Mouse (Mus musculus): Measurements from ENCODE around the gene Ndufa4l2. TPM values are rescaled to one million over a fixed set of nuclear protein-coding genes. Genes with fewer than 3 reads are reported as not detected.
A peak's percentile ranks its signal among the peaks of the same experiment; 100 is the strongest.

The Ndufa4l2 gene
- polyA plus RNA-seq, 1 experiment from 2014 or later, result 2.6 TPM

- H3K27ac ChIP-seq, result no peak overlapping the region
- peaks cover 50% of the 10 kb centered on the region for H3K4me1 ChIP-seq
- H3K9me3 ChIP-seq, result no peaks in the 10 kb centered on the region
- no peak overlapping the region for H3K4me3 ChIP-seq
- H3K36me3 ChIP-seq (replicated peaks), result peaks cover 48% of the 10 kb centered on the region
- 25% methylated on average over 7 of the region's 7 CpGs for WGBS
- peaks cover 47% of the 10 kb centered on the region for H3K27me3 ChIP-seq (ENCODE audit: poor library complexity, severe bottlenecking)
- peak; percentile 81 for DNase-seq (ENCODE audit: extremely low spot score, low spot score)
These were observed 23.3 kb downstream of the Ndufa4l2 start for GRCm38 (mm10) chr10:127537854-127538583.

GRCm38 (mm10) chr10:127541510-127541909, 26.7 kb downstream of the Ndufa4l2 start:
- no peak overlapping the region for H3K27ac ChIP-seq
- H3K36me3 ChIP-seq (replicated peaks), result peaks cover 83% of the 10 kb centered on the region
- H3K9me3 ChIP-seq, result no peaks in the 10 kb centered on the region
- peaks cover 17% of the 10 kb centered on the region for H3K4me1 ChIP-seq
- 97% methylated on average over 8 of the region's 8 CpGs for WGBS
- peaks cover 12% of the 10 kb centered on the region for H3K27me3 ChIP-seq (ENCODE audit: poor library complexity, severe bottlenecking)
- DNase-seq (ENCODE audit: extremely low spot score, low spot score), result no peak
- H3K4me3 ChIP-seq, result no peak overlapping the region

DNA sequence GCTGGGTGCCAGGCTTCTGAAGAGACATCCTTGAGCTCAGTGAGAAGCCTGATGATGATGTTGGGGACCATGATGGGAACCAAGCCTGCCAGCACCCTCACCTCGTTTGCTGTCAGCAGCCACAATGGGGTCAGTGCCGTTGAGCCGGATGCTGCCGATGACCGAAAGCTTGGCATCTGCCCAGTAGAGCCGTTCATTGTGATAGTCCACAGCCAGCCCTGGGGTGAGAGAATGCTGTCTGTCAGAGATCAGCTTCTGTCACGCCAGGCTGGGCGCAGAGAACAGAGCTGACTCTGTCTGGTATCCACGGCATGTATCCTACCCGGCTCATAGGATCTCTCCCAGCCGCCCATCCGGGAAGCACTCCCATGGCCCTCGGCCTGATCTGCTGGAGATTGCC, 27.3 kb downstream of the Ndufa4l2 start:
- Histone ChIP-seq H3K36me3 (replicated peaks) (peaks cover 89% of the 10 kb centered on the region), H3K9me3 (no peaks in the 10 kb centered on the region), H3K4me3 (no peak overlapping the region), H3K4me1 (peaks cover 12% of the 10 kb centered on the region), H3K27me3 (ENCODE audit: poor library complexity, severe bottlenecking) (peaks cover 6% of the 10 kb centered on the region), H3K27ac (no peak overlapping the region)
- WGBS, result 90% methylated on average over 13 of the region's 13 CpGs
- DNase-seq (ENCODE audit: extremely low spot score, low spot score), result no peak

DNA sequence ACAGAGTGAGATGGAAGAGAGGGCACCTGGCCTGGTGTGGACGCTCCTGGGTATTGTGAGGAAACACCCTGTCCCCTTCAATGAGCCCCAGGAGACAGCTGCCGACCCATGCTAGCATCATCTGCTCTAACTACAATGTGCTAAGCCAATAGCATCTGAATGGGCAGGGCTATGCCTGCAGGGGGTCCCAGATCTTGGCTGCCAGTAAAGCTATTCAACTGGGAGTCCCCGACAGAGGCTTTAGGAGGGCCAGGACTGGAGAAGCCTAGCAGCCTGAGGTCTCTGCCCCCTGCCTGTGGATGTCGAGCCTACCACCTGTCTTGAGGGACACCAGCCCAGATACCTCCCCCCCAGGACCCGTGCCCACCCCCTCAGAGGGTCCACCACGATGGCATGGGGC, 28.0 kb downstream of the Ndufa4l2 start:
- 61% methylated on average over 6 of the region's 6 CpGs for WGBS
- H3K36me3 ChIP-seq (replicated peaks), result peaks cover 95% of the 10 kb centered on the region

GRCm38 (mm10) chr10:127543916-127544315, 29.1 kb downstream of the Ndufa4l2 start:
- peaks cover 100% of the 10 kb centered on the region for H3K36me3 ChIP-seq (replicated peaks)

More for the DNA sequence above, 28.0 kb downstream of the Ndufa4l2 start:
- DNase-seq (ENCODE audit: extremely low spot score, low spot score), result no peak
- Histone ChIP-seq H3K4me1 (peaks cover 10% of the 10 kb centered on the region; the same call in 1 of the 2 replicates), H3K4me3 (no peak overlapping the region), H3K27ac (no peak overlapping the region), H3K9me3 (no peaks in the 10 kb centered on the region), H3K27me3 (ENCODE audit: poor library complexity, severe bottlenecking) (peaks cover 1% of the 10 kb centered on the region)

GRCm38 (mm10) chr10:127544375-127544774, 29.6 kb downstream of the Ndufa4l2 start:
- no peaks in the 10 kb centered on the region for H3K27me3 ChIP-seq (ENCODE audit: poor library complexity, severe bottlenecking)
- 96% methylated on average over 20 of the region's 20 CpGs for WGBS
- no peak overlapping the region for H3K27ac ChIP-seq
- no peak for DNase-seq (ENCODE audit: extremely low spot score, low spot score)
- no peak overlapping the region for H3K4me3 ChIP-seq
- H3K4me1 ChIP-seq, result 0 out of 2 replicates have a peak, but pooled peaks cover 3% of the 10 kb centered on the region
- H3K9me3 ChIP-seq, result no peaks in the 10 kb centered on the region
- H3K36me3 ChIP-seq (replicated peaks), result peaks cover 100% of the 10 kb centered on the region

More at GRCm38 (mm10) chr10:127543916-127544315, 29.1 kb downstream of the Ndufa4l2 start:
- 90% methylated on average over 3 of the region's 3 CpGs for WGBS
- H3K4me3 ChIP-seq, result no peak overlapping the region
- H3K27ac ChIP-seq, result no peak overlapping the region
- H3K9me3 ChIP-seq, result no peaks in the 10 kb centered on the region
- H3K4me1 ChIP-seq, result 0 out of 2 replicates have a peak, but pooled peaks cover 3% of the 10 kb centered on the region
- H3K27me3 ChIP-seq (ENCODE audit: poor library complexity, severe bottlenecking), result no peaks in the 10 kb centered on the region
- DNase-seq (ENCODE audit: extremely low spot score, low spot score), result no peak

DNA sequence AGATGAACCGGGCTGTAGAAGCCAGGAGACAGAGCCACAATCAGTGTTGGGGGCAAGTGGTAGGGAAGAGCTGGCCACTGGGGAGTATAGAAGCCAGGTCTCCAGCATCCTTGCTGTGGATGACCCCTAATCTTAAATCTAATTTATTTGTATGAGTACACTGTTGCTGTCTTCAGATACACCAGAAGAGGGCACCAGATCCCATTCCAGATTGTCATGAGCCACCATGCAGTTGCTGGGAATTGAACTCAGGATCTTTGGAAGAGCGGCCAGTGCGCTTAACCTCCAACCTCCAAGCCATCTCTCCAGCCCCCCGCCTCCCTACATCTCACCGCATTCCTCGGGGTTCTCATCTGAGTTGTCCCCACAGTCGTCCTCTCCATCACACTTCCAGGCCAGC, 31.7 kb downstream of the Ndufa4l2 start:
- Histone ChIP-seq H3K27me3 (ENCODE audit: poor library complexity, severe bottlenecking) (no peaks in the 10 kb centered on the region), H3K4me3 (no peak overlapping the region), H3K4me1 (0 out of 2 replicates have a peak, but pooled peaks cover 3% of the 10 kb centered on the region), H3K27ac (no peak overlapping the region), H3K36me3 (replicated peaks) (peaks cover 100% of the 10 kb centered on the region), H3K9me3 (no peaks in the 10 kb centered on the region)
- DNase-seq (ENCODE audit: extremely low spot score, low spot score), result no peak
- 92% methylated on average over 7 of the region's 7 CpGs for WGBS

DNA sequence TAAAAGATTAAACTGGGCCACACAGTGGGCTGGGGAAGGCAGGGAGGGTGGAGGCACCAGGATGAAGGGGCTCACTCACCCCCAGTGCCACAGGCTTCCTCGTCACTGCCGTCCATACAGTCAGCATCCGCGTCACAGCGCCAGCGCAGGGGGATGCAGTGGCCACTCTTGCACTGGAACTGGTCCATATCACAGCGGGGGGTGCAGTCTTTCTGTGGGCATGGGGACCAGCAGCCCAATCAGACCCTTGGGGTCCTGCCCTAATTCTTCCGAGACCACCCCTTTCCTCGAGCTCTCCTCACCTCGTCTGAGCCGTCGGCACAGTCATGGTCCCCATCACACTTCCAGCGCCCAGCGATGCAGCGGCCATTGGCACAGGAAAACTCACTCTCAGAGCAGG, 33.5 kb downstream of the Ndufa4l2 start:
- no peaks in the 10 kb centered on the region for H3K9me3 ChIP-seq
- 94% methylated on average over 15 of the region's 15 CpGs for WGBS
- no peak overlapping the region for H3K4me3 ChIP-seq
- no peak for DNase-seq (ENCODE audit: extremely low spot score, low spot score)
- no peaks in the 10 kb centered on the region for H3K27me3 ChIP-seq (ENCODE audit: poor library complexity, severe bottlenecking)
- peaks cover 100% of the 10 kb centered on the region for H3K36me3 ChIP-seq (replicated peaks)
- no peaks in the 10 kb centered on the region for H3K4me1 ChIP-seq
- H3K27ac ChIP-seq, result no peak overlapping the region

GRCm38 (mm10) chr10:127549892-127550291, 35.1 kb downstream of the Ndufa4l2 start:
- WGBS, result 93% methylated on average over 17 of the region's 17 CpGs
- Histone ChIP-seq H3K4me3 (no peak overlapping the region), H3K4me1 (no peaks in the 10 kb centered on the region), H3K9me3 (no peaks in the 10 kb centered on the region), H3K36me3 (replicated peaks) (peaks cover 100% of the 10 kb centered on the region), H3K27ac (no peak overlapping the region), H3K27me3 (ENCODE audit: poor library complexity, severe bottlenecking) (no peaks in the 10 kb centered on the region)
- no peak for DNase-seq (ENCODE audit: extremely low spot score, low spot score)

DNA sequence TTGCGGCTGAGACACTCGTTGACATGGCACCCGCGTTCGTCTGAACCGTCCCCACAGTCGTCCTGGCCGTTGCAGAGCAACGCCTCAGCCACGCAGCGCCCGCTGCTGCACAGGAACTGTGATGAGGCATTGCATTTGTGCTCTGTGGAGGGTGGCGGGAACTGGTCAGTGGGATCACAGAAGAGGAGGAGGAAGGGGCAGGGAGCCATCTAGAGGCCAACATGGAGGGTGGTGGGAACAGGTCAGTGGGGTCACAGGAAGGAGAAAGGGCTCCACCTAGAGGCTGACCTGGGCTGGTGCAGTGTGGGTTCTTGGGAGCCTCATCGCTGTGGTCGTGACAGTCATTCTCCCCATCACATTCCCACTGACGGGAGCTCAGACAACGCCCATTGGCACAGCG, 40.9 kb downstream of the Ndufa4l2 start:
- 73% methylated on average over 18 of the region's 18 CpGs for WGBS
- peak; percentile 46 for DNase-seq (ENCODE audit: extremely low spot score, low spot score)
- H3K36me3 ChIP-seq (replicated peaks), result peaks cover 100% of the 10 kb centered on the region

DNA sequence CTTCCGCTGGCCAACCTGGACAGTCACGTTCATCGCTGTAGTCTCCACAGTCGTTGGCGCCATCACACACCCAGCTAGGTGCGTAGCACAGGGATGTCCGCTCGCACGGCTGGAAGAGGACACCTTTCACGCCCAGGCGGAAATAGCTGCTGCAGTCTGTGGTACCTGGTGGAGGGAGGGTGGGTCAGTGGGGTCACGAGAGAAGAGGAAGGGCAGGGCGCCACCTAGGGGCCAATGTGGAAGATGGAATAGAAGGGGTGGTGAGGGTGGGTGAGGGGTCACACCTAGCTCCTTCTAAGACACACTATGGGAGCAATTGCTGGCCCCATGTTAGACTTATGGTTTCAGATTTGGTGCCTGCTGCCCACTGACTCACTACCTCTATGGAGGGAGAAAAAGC, 42.6 kb downstream of the Ndufa4l2 start:
- no peaks in the 10 kb centered on the region for H3K27me3 ChIP-seq (ENCODE audit: poor library complexity, severe bottlenecking)
- H3K4me1 ChIP-seq, result no peaks in the 10 kb centered on the region
- DNase-seq (ENCODE audit: extremely low spot score, low spot score), result no peak
- peaks cover 7% of the 10 kb centered on the region; the same call in 1 of the 2 replicates for H3K9me3 ChIP-seq
- no peak overlapping the region for H3K4me3 ChIP-seq
- H3K36me3 ChIP-seq (replicated peaks), result peaks cover 100% of the 10 kb centered on the region
- 89% methylated on average over 13 of the region's 13 CpGs for WGBS
- H3K27ac ChIP-seq, result no peak overlapping the region

More for the DNA sequence above, 40.9 kb downstream of the Ndufa4l2 start:
- Histone ChIP-seq H3K4me1 (no peaks in the 10 kb centered on the region), H3K4me3 (no peak overlapping the region), H3K27me3 (ENCODE audit: poor library complexity, severe bottlenecking) (no peaks in the 10 kb centered on the region), H3K9me3 (peaks cover 7% of the 10 kb centered on the region; the same call in 1 of the 2 replicates), H3K27ac (no peak overlapping the region)

DNA sequence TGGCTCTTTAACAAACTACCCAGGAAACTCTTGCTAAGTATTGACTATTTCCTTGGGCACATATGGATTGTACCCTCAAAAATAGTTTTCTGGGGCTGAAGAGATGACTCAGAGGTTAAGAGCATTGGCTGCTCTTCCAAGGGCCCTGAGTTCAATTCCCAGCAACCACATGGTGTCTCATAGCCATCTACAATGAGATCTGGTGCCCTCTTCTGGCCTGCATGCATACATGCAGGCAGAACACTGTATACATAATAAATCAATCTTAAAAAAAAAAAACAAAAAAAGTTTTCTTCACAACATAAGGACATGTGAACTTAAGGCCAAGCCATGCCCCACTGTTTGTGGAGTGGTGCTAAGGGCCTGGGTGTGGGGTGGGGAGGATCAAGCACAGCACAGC, 46.4 kb downstream of the Ndufa4l2 start:
- Histone ChIP-seq H3K36me3 (replicated peaks) (peaks cover 97% of the 10 kb centered on the region), H3K4me1 (no peaks in the 10 kb centered on the region; the same call in 1 of the 2 replicates), H3K27me3 (ENCODE audit: poor library complexity, severe bottlenecking) (no peaks in the 10 kb centered on the region), H3K4me3 (no peak overlapping the region), H3K9me3 (peaks cover 7% of the 10 kb centered on the region; the same call in 1 of the 2 replicates), H3K27ac (no peak overlapping the region)
- no peak for DNase-seq (ENCODE audit: extremely low spot score, low spot score)

DNA sequence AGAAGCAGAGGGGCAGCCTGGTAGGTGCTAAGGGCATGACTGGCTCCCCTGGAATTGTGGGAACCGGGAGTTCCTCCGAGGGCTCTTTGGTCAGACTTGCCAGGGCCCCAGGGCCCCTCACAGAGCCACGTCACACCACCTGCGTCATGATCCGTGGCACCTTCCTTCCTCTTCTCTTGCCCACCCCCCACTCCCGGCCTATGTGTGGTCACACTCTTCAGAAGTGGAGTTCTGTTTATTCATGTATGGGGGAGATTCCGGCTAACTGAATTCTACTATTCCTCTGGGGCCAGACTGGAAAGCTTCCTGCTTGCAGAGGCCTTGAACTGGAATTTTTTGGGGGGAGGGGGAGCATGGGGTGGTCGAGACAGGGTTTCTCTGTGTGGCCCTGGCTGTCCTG, 49.1 kb downstream of the Ndufa4l2 start:
- H3K27ac ChIP-seq, result no peak overlapping the region
- no peak for DNase-seq (ENCODE audit: extremely low spot score, low spot score)
- no peak overlapping the region for H3K4me3 ChIP-seq
- 88% methylated on average over 8 of the region's 8 CpGs for WGBS
- H3K36me3 ChIP-seq (replicated peaks), result peaks cover 95% of the 10 kb centered on the region
- no peaks in the 10 kb centered on the region; the same call in 1 of the 2 replicates for H3K4me1 ChIP-seq
- H3K9me3 ChIP-seq, result no peaks in the 10 kb centered on the region
- no peaks in the 10 kb centered on the region for H3K27me3 ChIP-seq (ENCODE audit: poor library complexity, severe bottlenecking)

Measured in forebrain, embryonic 10.5 days (tissue).